Mouse (Mus musculus): Measurements from ENCODE around the gene Schip1.

The Schip1 gene

GRCm38 (mm10) chr3:68506769-68507318 lies 442.2 kb downstream of the Schip1 start:
- ATAC-seq (ENCODE audit: low TSS enrichment) = no peak

- ATAC-seq (ENCODE audit: low TSS enrichment) = peak; percentile 78
Observed at GRCm38 (mm10) chr3:68508629-68509028, 444.0 kb downstream of the Schip1 start.

GRCm38 (mm10) chr3:68510872-68511271 lies 446.3 kb downstream of the Schip1 start:
- ATAC-seq (ENCODE audit: low TSS enrichment) = no peak

- ATAC-seq (ENCODE audit: low TSS enrichment) = no peak
Observed at GRCm38 (mm10) chr3:68511744-68512143, 447.1 kb downstream of the Schip1 start.

GRCm38 (mm10) chr3:68512327-68512726 lies 447.7 kb downstream of the Schip1 start:
- no peak for ATAC-seq (ENCODE audit: low TSS enrichment)

GRCm38 (mm10) chr3:68513340-68514119 lies 448.9 kb downstream of the Schip1 start:
- no peak for ATAC-seq (ENCODE audit: low TSS enrichment)

GRCm38 (mm10) chr3:68514120-68514497 lies 449.5 kb downstream of the Schip1 start:
- ATAC-seq (ENCODE audit: low TSS enrichment) = no peak

GRCm38 (mm10) chr3:68514717-68515116 lies 450.1 kb downstream of the Schip1 start:
- ATAC-seq (ENCODE audit: low TSS enrichment) = no peak

GRCm38 (mm10) chr3:68516393-68517081 lies 451.9 kb downstream of the Schip1 start:
- ATAC-seq (ENCODE audit: low TSS enrichment) = peak; percentile 88

- ATAC-seq (ENCODE audit: low TSS enrichment) = peak; percentile 41; the same call in 1 of the 2 replicates
Observed at GRCm38 (mm10) chr3:68517236-68517635, 452.6 kb downstream of the Schip1 start.

GRCm38 (mm10) chr3:68518041-68518440 lies 453.4 kb downstream of the Schip1 start:
- no peak for ATAC-seq (ENCODE audit: low TSS enrichment)

- no peak for ATAC-seq (ENCODE audit: low TSS enrichment)
Observed at GRCm38 (mm10) chr3:68518586-68518985, 454.0 kb downstream of the Schip1 start.

GRCm38 (mm10) chr3:68525361-68525878 lies 460.8 kb downstream of the Schip1 start:
- ATAC-seq (ENCODE audit: low TSS enrichment) = peak; percentile 64

GRCm38 (mm10) chr3:68526416-68526815 lies 461.8 kb downstream of the Schip1 start:
- ATAC-seq (ENCODE audit: low TSS enrichment) = no peak

GRCm38 (mm10) chr3:68527182-68527581 lies 462.6 kb downstream of the Schip1 start:
- no peak for ATAC-seq (ENCODE audit: low TSS enrichment)

- peak; percentile 38 for ATAC-seq (ENCODE audit: low TSS enrichment)
Observed at GRCm38 (mm10) chr3:68531908-68532307, 467.3 kb downstream of the Schip1 start.

- no peak for ATAC-seq (ENCODE audit: low TSS enrichment)
Observed at GRCm38 (mm10) chr3:68534571-68535051, 470.0 kb downstream of the Schip1 start.

- no peak for ATAC-seq (ENCODE audit: low TSS enrichment)
Observed at GRCm38 (mm10) chr3:68535160-68535728, 470.6 kb downstream of the Schip1 start.

GRCm38 (mm10) chr3:68536071-68536470 lies 471.5 kb downstream of the Schip1 start:
- ATAC-seq (ENCODE audit: low TSS enrichment) = no peak

GRCm38 (mm10) chr3:68541688-68542087 lies 477.1 kb downstream of the Schip1 start:
- no peak for ATAC-seq (ENCODE audit: low TSS enrichment)

GRCm38 (mm10) chr3:68542944-68543501 lies 478.4 kb downstream of the Schip1 start:
- peak; percentile 83 for ATAC-seq (ENCODE audit: low TSS enrichment)

GRCm38 (mm10) chr3:68544811-68545210 lies 480.2 kb downstream of the Schip1 start:
- peak; percentile 41 for ATAC-seq (ENCODE audit: low TSS enrichment)

Data from frontal cortex, adult (tissue).